Mouse (Mus musculus): Measurements from ENCODE around the gene Ogfod1. TPM values are rescaled to one million over a fixed set of nuclear protein-coding genes. Genes with fewer than 3 reads are reported as not detected.
"Not testable (repeated sequence)": the region's sequence is repeated elsewhere in the genome, so short reads cannot be mapped to it uniquely, and the experiment has no call there.

The Ogfod1 gene
- polyA plus RNA-seq, 1 experiment from 2014 or later = 14.0 TPM

DNA sequence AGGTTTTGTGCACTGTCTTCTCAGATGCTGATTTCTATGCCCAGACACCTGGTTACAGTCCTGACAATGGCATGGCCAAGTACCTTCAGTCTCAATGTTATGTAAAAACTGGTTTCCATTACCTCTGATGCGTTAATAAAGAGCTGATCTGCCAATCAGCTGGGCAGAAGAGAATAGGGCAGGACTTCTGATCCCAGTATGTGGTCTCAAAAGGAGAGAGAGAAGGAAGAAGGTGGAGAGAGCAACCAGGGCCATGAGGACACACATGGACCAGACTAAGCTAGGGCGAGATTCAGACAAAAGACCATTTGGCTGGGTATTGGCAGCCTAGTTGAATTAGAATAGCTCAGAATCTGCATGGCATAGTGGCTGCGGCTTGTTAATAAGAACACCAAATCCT lies 3.4 kb upstream of the Ogfod1 start:
- Histone ChIP-seq H3K36me3 (replicated peaks) (peaks cover 35% of the 10 kb centered on the region), H3K27ac (replicated peaks) (no peak overlapping the region), H3K4me1 (peaks cover 30% of the 10 kb centered on the region), H3K9me3 (no peaks in the 10 kb centered on the region), H3K4me3 (no peak overlapping the region), H3K27me3 (replicated peaks; ENCODE audit: low read depth, poor library complexity, severe bottlenecking) (no peaks in the 10 kb centered on the region)
- DNase-seq (ENCODE audit: low spot score) = no peak
- 79% methylated on average over 3 of the region's 3 CpGs for WGBS

GRCm38 (mm10) chr8:94035200-94035599 lies 1.8 kb upstream of the Ogfod1 start:
- no peaks in the 10 kb centered on the region for H3K27me3 ChIP-seq (replicated peaks; ENCODE audit: low read depth, poor library complexity, severe bottlenecking)
- H3K4me3 ChIP-seq = peak overlapping the region; percentile 85

GRCm38 (mm10) chr8:94036541-94036940 lies 457 bp upstream of the Ogfod1 start:
- Histone ChIP-seq H3K4me1 (peaks cover 30% of the 10 kb centered on the region), H3K36me3 (replicated peaks) (peaks cover 17% of the 10 kb centered on the region), H3K27ac (replicated peaks) (peak overlapping the region; percentile 88), H3K4me3 (peak overlapping the region; percentile 85)
- peak; percentile 84 for DNase-seq (ENCODE audit: low spot score)
- H3K9me3 ChIP-seq; H3K27me3 ChIP-seq (replicated peaks; ENCODE audit: low read depth, poor library complexity, severe bottlenecking): not testable (repeated sequence)
- WGBS = 1% methylated on average over 27 of the region's 32 CpGs

More at GRCm38 (mm10) chr8:94035200-94035599, 1.8 kb upstream of the Ogfod1 start:
- H3K36me3 ChIP-seq (replicated peaks) = peaks cover 29% of the 10 kb centered on the region
- no peak overlapping the region for H3K27ac ChIP-seq (replicated peaks)
- no peak for DNase-seq (ENCODE audit: low spot score)
- H3K9me3 ChIP-seq = no peaks in the 10 kb centered on the region
- WGBS = 72% methylated on average over 5 of the region's 5 CpGs
- peaks cover 30% of the 10 kb centered on the region for H3K4me1 ChIP-seq

DNA sequence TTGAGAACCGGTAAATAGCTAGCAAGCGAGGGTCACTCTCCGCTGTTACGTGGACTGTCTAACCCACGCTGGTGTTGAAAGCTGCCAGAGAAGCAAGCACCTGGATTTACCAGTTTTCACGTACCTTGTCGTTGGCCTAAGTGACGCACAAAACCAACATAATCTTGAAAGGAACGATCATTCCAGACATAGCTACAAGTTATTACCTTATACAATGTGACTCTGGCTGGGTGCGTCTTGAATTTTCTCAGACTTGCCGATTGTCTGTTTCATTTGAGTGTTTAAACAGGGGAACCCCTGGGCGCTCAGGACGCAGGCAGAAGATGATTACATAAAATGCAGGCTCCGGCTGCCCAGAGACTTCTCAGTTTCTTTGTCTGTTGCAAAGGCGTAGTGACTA lies 808 bp downstream of the Ogfod1 start:
- WGBS = 13% methylated on average over 15 of the region's 15 CpGs

GRCm38 (mm10) chr8:94047845-94048244 lies 10.8 kb downstream of the Ogfod1 start:
- no peak overlapping the region for H3K4me3 ChIP-seq
- no peak for DNase-seq (ENCODE audit: low spot score)
- no peaks in the 10 kb centered on the region for H3K27me3 ChIP-seq (replicated peaks; ENCODE audit: low read depth, poor library complexity, severe bottlenecking)
- H3K27ac ChIP-seq (replicated peaks) = no peak overlapping the region
- H3K9me3 ChIP-seq = no peaks in the 10 kb centered on the region
- 89% methylated on average over 2 of the region's 2 CpGs for whole genome bisulfite sequencing
- no peaks in the 10 kb centered on the region for H3K4me1 ChIP-seq
- H3K36me3 ChIP-seq (replicated peaks) = peaks cover 7% of the 10 kb centered on the region; the same call in 1 of the 2 replicates

More for the DNA sequence above, 808 bp downstream of the Ogfod1 start:
- H3K4me1 ChIP-seq = peaks cover 30% of the 10 kb centered on the region
- H3K36me3 ChIP-seq (replicated peaks) = peaks cover 13% of the 10 kb centered on the region
- no peaks in the 10 kb centered on the region for H3K27me3 ChIP-seq (replicated peaks; ENCODE audit: low read depth, poor library complexity, severe bottlenecking)
- H3K27ac ChIP-seq (replicated peaks) = 0 out of 2 replicates have a peak overlapping the region, but pooled peaks have one; percentile 74
- peak overlapping the region; percentile 85 for H3K4me3 ChIP-seq
- H3K9me3 ChIP-seq = no peaks in the 10 kb centered on the region
- peak; percentile 11 for DNase-seq (ENCODE audit: low spot score)

DNA sequence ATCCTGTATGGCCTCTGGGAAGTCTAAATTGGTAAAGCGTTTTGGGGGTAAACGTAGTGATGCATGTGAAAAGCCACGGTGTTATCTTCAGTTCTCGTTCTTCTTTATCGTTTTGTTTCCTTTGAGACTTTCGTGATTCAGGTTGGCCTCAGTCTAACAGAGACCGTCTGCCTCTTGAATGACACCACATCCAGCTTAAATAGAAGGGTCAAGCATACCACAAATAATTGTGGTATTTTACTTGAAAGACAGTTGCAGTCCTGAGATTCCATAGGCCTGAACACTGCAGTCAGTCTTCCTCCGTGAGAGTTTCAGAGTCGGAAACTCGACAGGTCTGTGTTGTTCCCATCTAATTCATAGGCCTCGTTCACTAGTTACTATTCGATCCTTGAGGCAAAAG lies 15.7 kb downstream of the Ogfod1 start:
- peaks cover 37% of the 10 kb centered on the region for H3K36me3 ChIP-seq (replicated peaks)
- H3K27ac ChIP-seq (replicated peaks) = no peak overlapping the region
- WGBS = 89% methylated on average over 12 of the region's 12 CpGs

GRCm38 (mm10) chr8:94057157-94057854 lies 20.3 kb downstream of the Ogfod1 start:
- no peaks in the 10 kb centered on the region for H3K4me1 ChIP-seq
- H3K27me3 ChIP-seq (replicated peaks; ENCODE audit: low read depth, poor library complexity, severe bottlenecking) = no peaks in the 10 kb centered on the region
- no peak overlapping the region for H3K27ac ChIP-seq (replicated peaks)
- H3K9me3 ChIP-seq = 0 out of 2 replicates have a peak, but pooled peaks cover 3% of the 10 kb centered on the region
- peak; percentile 46 for DNase-seq (ENCODE audit: low spot score)
- no peak overlapping the region for H3K4me3 ChIP-seq
- peaks cover 76% of the 10 kb centered on the region for H3K36me3 ChIP-seq (replicated peaks)
- WGBS = 68% methylated on average over 6 of the region's 6 CpGs

More for the DNA sequence above, 15.7 kb downstream of the Ogfod1 start:
- no peaks in the 10 kb centered on the region for H3K9me3 ChIP-seq
- no peaks in the 10 kb centered on the region for H3K4me1 ChIP-seq
- no peak overlapping the region for H3K4me3 ChIP-seq
- DNase-seq (ENCODE audit: low spot score) = no peak
- H3K27me3 ChIP-seq (replicated peaks; ENCODE audit: low read depth, poor library complexity, severe bottlenecking) = no peaks in the 10 kb centered on the region

GRCm38 (mm10) chr8:94066121-94066863 lies 29.3 kb downstream of the Ogfod1 start:
- H3K27ac ChIP-seq (replicated peaks) = no peak overlapping the region
- no peaks in the 10 kb centered on the region for H3K27me3 ChIP-seq (replicated peaks; ENCODE audit: low read depth, poor library complexity, severe bottlenecking)
- H3K36me3 ChIP-seq (replicated peaks) = peaks cover 59% of the 10 kb centered on the region
- peaks cover 6% of the 10 kb centered on the region; the same call in 1 of the 2 replicates for H3K4me1 ChIP-seq
- 74% methylated on average over 11 of the region's 11 CpGs for WGBS
- DNase-seq (ENCODE audit: low spot score) = peak; percentile 14
- H3K4me3 ChIP-seq = no peak overlapping the region
- no peaks in the 10 kb centered on the region for H3K9me3 ChIP-seq

DNA sequence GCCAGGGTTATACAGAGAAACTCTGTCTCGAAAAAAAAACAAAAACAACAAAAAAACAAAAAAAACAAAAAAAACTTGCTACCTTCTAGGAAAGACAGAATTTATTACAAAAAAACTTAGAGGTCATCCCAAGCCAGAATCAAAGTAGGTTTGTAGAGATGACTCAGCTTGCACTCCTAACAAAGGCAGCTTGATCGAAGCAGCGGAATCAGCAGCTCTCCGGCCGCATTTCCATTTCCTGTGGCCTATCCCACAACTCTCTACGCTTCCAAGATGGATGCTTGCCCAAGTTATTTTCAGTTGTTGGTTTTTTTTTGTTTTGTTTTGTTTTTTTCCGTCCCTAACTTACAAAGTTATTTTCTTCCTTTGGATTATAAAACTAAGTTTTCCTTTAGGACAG lies 31.8 kb downstream of the Ogfod1 start:
- no peaks in the 10 kb centered on the region for H3K27me3 ChIP-seq (replicated peaks; ENCODE audit: low read depth, poor library complexity, severe bottlenecking)
- 92% methylated on average over 7 of the region's 7 CpGs for WGBS
- DNase-seq (ENCODE audit: low spot score) = no peak
- peaks cover 6% of the 10 kb centered on the region; the same call in 1 of the 2 replicates for H3K4me1 ChIP-seq
- no peaks in the 10 kb centered on the region for H3K9me3 ChIP-seq
- H3K27ac ChIP-seq (replicated peaks) = no peak overlapping the region
- H3K4me3 ChIP-seq = no peak overlapping the region
- peaks cover 39% of the 10 kb centered on the region for H3K36me3 ChIP-seq (replicated peaks)

DNA sequence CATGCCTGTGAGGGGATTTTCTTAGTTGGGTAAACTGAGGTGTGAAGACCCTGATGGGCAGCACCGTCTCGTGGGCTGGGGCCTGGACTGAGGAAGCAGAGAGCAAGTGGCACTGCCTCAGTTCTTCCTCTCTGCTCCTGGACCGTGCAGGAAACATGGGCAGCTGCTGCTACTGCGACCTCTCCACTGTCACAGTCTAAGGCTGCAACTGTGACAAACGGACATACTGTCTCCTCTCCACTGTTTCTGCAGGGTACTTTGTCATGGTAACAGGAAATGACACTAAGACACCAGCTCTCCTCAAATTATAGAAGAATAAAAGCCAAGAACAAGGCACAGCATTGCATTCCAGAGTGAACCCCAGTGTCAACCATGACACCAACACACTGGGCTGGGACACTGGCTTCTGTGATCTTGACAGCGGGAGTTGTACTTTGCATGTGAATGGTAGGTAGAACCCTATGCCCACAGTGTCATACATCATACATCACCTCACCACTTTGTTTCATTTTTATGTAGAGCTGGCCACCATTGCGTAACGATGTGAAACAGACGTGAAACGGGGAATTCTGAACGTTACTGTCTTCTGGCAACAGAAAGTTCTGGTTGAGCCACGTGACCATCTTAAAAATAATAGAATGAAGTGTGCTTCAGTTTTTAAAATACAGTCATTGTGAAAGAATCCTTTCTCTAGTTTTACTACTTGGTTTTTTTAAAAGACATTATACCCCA lies 39.6 kb downstream of the Ogfod1 start:
- Histone ChIP-seq H3K27me3 (replicated peaks; ENCODE audit: low read depth, poor library complexity, severe bottlenecking) (no peaks in the 10 kb centered on the region), H3K27ac (replicated peaks) (no peak overlapping the region), H3K9me3 (no peaks in the 10 kb centered on the region), H3K4me1 (no peaks in the 10 kb centered on the region), H3K4me3 (no peak overlapping the region), H3K36me3 (replicated peaks) (peaks cover 17% of the 10 kb centered on the region)
- 90% methylated on average over 12 of the region's 12 CpGs for WGBS
- no peak for DNase-seq (ENCODE audit: low spot score)

- peaks cover 26% of the 10 kb centered on the region for H3K36me3 ChIP-seq (replicated peaks)
- no peaks in the 10 kb centered on the region for H3K27me3 ChIP-seq (replicated peaks; ENCODE audit: low read depth, poor library complexity, severe bottlenecking)
- no peak overlapping the region for H3K27ac ChIP-seq (replicated peaks)
- no peaks in the 10 kb centered on the region for H3K4me1 ChIP-seq
- no peaks in the 10 kb centered on the region for H3K9me3 ChIP-seq
- no peak for DNase-seq (ENCODE audit: low spot score)
- WGBS = 90% methylated on average over 9 of the region's 9 CpGs
- H3K4me3 ChIP-seq = no peak overlapping the region
These were observed 51.0 kb downstream of the Ogfod1 start for GRCm38 (mm10) chr8:94087964-94088363.

DNA sequence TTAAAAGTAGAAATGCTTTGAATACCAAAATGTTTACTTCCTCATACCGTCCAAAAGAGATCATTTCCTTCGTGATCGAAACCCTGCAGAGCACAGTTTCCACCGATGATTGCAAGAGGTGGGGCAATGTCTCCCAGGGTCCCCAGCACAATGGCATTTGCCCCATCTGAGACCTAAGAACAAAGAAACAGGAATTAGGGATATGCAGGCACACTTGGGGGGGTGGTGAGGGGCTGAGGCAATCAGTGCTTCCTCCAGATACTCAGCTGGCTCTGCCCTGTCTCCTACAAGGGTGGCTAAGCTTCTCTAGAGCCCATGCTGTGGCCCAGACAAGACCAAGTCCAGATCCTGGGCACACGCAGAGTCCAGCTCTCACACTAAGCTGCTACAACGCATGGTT lies 52.7 kb downstream of the Ogfod1 start:
- Histone ChIP-seq H3K36me3 (replicated peaks) (peaks cover 25% of the 10 kb centered on the region), H3K9me3 (no peaks in the 10 kb centered on the region), H3K4me1 (no peaks in the 10 kb centered on the region), H3K27me3 (replicated peaks; ENCODE audit: low read depth, poor library complexity, severe bottlenecking) (no peaks in the 10 kb centered on the region), H3K4me3 (no peak overlapping the region), H3K27ac (replicated peaks) (no peak overlapping the region)
- DNase-seq (ENCODE audit: low spot score) = no peak
- 65% methylated on average over 6 of the region's 6 CpGs for WGBS

All from embryonic facial prominence, embryonic 10.5 days (tissue).